Mouse (Mus musculus) mature B cell (primary cell): Measurements from ENCODE around the gene Med14.

Experiments
- in situ Hi-C: fragments of 300-500 bp; cut with MboI; formaldehyde crosslinking; loops from 2 replicates; pipeline ENCODE4 v1.14.3; 2019

Gene Med14

DNA sequence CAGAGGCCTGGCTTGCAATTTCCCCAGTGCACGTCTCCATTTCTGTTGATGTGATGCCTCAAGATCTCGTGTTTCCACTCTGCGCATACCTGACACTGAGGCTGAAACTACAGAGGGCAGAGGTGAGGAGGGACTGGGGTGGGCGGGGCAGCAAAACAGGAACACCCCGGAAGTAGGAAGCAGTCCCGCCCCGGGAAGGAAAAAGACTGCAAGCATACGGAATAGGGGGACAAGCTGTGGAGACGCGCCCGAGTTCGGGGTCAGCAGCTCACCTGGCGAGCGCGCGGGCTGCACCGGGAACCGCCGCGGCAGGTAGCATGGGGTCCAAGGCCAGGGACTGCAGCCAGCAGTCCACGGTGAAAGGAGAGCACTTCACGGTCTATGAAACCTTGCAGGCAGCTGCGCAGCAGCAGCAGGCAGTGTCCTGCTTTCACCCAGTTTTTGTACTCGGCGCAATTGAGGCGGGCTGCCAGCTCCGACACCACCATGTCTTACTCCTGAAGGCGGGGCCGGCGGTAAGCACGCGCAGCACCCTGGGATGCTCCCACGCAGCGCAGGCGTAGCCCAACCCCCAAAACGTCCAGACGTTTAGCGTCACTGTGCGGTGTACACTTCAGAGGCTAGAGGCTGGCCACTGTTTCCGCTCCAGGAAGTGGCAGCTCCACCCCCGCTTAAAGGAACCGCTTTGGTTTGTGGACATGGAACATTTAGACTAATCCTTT is 88.7 kb downstream of the Med14 start, which contains the start of gene 1810030O07Rik:
1810030O07Rik (minus strand) TSS at position 615 of the 722 bp plus-strand sequence.
- in situ Hi-C loops, result no loop called here

DNA sequence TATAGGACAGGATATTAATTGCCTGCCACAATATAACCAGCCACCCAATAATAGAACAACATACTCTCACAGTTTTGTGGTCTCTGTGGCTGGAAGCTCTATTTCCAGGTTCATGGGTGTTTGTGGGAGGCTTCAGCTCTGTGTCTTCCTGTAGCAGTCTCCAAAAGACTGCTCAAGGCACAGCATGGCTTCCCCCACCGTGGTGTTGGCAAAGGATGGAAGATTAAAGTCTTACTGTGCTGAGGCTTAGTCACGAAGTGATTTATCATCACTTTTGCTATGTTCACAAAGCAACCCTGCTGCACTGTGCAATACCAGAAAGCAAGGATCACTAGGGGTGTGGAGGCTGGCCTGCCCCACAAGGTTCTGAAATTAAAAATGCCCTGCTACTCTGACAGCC is 108.0 kb downstream of the Med14 start:
- in situ Hi-C loops, result no loop called here

- in situ Hi-C loops, result no loop called here
Observed at GRCm38 (mm10) chrX:12651906-12652305, 110.0 kb downstream of the Med14 start.

GRCm38 (mm10) chrX:12645531-12646304 is 116.2 kb downstream of the Med14 start:
- in situ Hi-C loops, result no loop called here

DNA sequence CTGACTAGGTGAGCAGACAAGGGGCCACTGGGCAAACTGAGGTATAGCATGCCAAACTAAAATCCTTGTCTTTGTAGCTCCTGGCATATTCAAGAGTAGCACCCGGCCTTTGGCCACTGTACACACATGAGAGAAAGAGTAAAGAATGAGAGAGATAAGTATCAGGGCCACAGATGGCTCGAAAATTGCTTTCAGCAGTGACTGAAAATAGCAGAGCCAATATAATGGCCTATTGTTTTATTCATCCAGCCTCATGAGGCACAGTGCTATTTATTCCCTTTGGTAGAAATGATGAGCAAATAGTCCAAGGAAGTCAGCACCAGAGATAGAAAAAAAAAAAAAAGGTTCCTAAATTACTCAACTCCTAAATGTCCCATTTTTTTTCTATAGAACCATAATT is 116.9 kb downstream of the Med14 start:
- in situ Hi-C loops, result no loop called here
